Mouse (Mus musculus) frontal cortex, postnatal 14 days (tissue): ENCODE measurements around the gene Hist1h4j.
"Not testable (repeated sequence)": the region's sequence is repeated elsewhere in the genome, so short reads cannot be mapped to it uniquely, and the experiment has no call there.

Experiments used
- DNase-seq, 2 experiments: peaks; one replicate each; pipeline ENCODE4 v3.0.0; 2022; ENCODE audit warnings: low spot score in 2 of 2

Gene Hist1h4j

DNA sequence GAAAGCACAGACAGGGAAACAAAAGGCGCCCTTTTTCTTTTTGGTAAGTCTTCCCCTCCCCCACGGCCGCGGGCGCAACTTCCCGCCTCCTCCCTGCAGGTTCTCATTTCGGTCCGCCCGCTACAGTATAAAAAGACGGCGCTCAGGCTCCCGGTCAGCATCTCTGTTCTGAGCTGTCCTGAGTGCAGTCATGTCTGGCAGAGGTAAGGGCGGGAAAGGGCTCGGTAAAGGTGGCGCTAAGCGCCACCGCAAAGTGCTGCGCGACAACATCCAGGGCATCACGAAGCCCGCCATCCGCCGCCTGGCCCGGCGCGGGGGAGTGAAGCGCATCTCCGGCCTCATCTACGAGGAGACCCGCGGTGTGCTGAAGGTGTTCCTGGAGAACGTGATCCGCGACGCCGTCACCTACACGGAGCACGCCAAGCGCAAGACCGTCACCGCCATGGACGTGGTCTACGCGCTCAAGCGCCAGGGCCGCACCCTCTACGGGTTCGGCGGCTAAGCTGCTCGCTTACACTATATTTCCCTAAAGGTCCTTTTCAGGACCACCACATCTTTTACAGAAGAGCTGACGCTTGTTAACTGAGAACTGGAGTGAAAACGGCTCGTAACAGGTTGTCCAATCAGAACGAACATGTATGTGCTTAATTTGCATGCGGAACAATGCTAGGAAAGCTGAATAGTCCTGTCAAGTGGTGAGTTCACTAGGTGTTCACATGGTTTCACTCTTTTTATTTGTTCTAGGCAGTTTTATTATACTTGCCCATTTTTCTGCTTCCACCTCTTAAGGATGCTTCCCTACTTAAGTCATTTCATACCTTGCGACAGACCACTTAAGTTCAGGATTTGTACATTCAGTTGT is at the start of gene Hist1h4j:
Gene Hist1h4j (plus strand): TSS at position 159 of the 862 bp plus-strand sequence.
- peak; percentile 65 to 73 for DNase-seq

DNA sequence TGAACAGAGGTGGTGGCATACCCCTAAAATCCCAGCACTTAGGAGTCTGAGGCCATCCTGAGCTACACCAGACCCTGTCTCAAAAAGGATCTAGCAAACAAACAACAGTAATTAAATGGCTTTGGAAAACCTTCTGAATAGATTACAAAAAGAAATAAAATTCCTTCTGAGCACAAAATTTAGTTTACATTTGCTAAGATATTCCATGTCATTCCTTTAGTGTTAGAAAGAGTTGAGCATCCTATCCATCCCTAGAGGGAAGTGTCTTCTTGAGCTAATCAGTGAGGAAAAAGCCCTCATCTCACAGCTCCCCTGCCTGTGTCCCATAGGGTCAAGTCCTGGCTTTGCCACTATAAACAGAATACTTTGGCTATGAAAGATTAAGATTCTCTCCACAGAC is 37.1 kb upstream of the Hist1h4j start, which contains the start of gene Olfr1359:
Gene Olfr1359 (plus strand): TSS at position 301 of the 400 bp plus-strand sequence.
- DNase-seq = no peak

DNA sequence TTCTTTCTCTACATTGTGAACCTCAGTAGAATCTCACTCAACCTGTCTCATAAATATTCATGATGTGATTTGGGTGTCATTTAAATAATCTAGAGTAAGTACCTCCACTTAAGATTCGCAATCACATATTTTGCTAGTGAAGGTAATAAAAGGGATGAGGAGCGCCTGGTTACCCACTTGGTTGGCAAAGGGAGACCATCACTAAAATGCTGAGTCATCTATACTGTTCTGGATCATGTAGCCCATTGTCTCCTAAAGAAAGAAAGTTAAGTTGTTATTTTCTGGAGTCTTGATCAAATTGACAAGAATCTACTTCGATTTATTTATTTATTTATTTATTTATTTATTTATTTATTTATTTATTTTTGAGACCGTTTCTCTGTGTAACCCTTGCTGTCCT is 28.2 kb upstream of the Hist1h4j start:
- no peak for DNase-seq

DNA sequence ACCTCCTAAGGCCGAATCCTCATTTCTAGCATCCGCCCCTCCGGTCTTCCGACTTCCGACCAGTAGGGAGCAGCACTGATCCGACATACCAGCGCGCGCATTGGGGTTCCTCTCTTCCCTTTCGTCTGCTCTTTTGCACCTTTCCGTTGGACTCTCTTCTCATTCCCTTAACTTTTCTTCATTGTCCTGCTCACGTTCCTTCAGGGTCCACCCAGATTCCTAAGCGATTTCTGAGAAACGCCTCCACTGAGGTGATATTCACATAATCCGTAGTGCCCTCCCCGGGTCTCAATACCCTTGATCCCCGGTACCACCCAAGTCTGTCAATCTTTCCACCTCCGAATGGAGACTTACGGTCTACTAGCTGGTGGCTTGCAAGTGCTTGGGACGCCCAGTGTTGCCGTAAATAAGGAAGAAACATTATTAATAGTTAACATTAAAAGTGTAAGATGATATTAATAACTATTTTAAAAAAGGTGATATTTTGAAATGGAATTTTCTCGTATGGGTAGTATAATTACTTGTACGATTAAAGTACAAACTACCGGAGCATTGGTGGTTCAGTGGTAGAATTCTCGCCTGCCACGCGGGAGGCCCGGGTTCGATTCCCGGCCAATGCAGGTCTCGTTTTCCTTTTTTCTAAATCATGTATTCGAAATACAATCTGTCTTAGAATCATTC is 24.7 kb upstream of the Hist1h4j start:
- DNase-seq = peak; percentile 75 to 88

DNA sequence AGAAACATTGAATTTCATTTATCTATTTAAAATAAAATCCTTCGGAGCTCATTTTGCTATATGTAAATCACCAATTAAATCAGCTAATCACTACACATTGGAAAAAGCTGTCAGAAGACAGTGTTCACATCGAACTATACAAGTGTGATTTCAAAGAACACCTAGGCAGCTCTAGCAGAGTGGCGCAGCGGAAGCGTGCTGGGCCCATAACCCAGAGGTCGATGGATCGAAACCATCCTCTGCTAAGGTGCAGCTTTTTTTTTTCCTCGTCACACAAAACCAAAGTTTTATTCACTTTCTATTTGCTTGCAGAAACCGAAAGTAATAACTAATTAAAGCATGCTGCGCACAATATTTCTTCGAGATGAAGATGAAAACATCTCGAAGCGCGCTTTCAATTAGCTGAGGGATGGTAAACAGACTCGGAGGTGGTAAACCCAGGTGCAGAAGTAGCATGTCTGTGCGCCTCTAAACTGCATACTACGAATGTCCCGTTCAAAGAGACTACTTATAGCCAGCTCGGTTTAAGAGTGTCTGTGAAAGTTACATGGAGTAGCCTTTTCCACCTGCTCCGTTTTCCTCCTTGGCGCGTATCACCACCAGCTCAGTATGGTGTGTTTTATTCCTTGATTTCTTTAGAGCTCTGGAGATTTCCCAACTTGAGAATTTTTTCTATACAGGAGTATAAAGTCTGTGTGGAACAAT is 23.9 kb upstream of the Hist1h4j start:
- DNase-seq = peak; percentile 68 to 81

DNA sequence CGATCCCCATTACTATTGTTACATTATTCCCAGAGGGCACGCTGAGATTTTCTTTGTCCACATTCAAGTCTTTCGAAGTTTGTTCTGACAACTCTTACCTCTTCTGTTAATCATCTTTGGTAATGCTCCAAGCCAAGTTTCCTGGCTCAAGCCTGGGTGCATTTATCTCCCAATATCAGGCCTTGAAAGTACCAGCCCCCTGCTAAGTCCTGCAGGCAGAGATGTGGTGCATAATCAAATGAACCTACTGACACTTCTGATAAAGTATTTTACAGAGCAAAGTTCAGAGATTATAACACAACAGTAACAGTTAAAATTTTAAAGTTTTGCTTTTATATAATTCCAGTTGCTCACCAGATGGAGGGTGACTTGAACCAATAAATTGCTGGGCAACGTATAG is 23.2 kb upstream of the Hist1h4j start:
- DNase-seq = no peak

DNA sequence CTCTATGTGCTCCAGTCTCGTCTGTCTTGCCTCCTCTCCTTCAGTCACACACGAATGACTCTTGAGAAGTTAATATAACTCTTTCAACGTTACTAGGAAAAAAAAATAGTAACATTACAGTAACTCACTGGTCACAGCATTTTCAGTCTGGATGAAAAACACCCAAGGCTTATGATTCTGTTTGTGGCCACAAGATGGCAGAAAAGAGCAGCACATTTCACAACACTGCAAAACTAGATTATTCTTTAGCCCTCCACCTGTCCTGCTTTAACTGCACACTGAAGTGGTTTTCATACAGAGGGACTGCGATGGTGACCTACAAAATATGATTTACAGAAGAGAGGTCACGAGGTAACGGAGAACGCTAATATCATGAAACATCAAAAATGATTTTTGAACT is 20.1 kb upstream of the Hist1h4j start:
- peak in 1 of 2 experiments; percentile 57 for DNase-seq

DNA sequence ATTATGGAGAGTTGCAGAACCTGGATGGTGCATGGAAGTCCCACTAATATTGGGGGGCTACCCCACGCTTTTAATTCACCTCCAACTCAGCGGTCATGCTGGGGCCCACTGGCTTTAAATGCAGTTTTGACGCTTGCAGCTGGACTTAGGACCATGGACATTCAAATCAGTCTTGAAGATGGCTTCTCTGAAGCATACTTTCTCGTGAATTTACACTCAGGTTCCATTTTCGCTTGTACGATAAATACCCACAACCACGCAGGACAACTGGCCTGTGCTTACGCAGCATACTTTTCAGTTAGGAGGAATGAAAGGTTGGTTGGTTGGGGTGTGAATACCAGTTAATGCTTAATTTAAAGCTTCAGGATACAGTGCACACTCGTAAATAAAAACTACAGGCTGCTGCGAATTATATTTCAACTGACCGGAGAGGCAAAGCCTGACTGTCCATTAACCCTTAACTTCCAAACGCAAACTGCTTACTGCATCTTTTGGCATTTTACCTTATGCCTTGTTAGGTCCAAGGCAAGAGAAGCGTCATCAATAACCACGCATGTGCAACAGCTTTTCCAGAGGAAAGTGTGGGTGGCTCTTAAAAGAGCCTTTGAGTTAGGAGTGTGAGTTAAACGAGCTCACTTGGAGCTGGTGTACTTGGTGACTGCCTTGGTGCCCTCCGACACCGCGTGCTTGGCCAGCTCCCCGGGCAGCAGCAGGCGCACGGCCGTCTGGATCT is 19.6 kb upstream of the Hist1h4j start:
- DNase-seq = no peak

DNA sequence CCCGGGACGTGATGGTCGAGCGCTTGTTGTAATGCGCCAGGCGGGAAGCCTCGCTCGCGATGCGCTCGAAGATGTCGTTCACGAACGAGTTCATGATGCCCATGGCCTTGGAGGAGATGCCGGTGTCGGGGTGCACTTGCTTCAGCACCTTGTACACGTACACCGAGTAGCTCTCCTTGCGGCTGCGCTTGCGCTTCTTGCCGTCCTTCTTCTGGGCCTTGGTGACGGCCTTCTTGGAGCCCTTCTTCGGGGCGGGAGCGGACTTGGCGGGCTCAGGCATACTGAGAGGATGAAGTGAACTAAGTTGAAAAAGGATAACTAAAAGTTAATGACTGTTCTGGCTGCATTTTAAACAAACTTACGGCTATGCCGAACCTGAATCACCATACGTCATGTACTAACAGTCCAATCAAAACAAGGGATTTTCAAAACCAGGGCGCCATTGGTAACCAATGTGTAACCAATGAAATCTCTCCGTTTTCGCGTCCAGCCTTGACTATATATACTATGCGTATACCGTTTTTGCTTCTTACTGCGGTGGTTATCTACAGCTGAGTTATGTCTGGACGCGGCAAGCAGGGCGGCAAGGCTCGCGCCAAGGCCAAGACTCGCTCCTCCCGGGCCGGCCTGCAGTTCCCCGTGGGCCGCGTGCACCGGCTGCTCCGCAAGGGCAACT is 18.9 kb upstream of the Hist1h4j start, which contains the start of the genes Hist1h2bl and Hist1h2ai:
Gene Hist1h2bl (minus strand): TSS at position 280 of the 676 bp plus-strand sequence.
Gene Hist1h2ai (plus strand): TSS at position 559 of the 676 bp plus-strand sequence.
- peak; percentile 71 to 74 for DNase-seq

DNA sequence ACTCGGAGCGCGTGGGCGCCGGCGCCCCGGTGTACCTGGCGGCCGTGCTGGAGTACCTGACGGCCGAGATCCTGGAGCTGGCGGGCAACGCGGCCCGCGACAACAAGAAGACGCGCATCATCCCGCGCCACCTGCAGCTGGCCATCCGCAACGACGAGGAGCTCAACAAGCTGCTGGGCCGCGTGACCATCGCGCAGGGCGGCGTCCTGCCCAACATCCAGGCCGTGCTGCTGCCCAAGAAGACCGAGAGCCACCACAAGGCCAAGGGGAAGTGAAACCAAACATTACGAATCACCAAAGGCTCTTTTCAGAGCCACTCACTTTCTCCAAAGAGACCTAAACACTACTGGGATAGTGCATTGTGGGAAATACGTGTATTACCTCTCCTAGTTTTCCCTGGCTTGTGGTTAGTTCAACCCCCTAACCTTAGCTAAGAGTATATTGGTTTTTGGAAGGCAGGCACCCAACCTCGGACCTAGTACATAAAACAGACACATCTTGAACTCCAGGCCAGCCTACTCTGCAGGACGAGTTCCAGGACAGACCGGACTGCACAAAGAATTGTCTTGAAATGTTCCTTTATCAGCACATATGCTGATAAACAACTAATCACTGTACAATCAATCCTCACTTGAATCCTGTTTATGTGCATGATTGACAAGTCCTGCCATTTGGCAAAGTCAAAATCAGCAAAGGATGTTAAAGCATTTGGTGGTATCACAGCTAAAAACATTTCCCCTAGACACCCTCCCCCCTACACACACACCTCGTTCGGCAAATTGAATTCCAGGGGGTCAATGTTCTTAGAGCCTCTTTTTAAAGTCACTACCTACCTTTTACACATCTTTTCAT is 18.1 kb upstream of the Hist1h4j start:
- DNase-seq = peak in 1 of 2 experiments; percentile 7

DNA sequence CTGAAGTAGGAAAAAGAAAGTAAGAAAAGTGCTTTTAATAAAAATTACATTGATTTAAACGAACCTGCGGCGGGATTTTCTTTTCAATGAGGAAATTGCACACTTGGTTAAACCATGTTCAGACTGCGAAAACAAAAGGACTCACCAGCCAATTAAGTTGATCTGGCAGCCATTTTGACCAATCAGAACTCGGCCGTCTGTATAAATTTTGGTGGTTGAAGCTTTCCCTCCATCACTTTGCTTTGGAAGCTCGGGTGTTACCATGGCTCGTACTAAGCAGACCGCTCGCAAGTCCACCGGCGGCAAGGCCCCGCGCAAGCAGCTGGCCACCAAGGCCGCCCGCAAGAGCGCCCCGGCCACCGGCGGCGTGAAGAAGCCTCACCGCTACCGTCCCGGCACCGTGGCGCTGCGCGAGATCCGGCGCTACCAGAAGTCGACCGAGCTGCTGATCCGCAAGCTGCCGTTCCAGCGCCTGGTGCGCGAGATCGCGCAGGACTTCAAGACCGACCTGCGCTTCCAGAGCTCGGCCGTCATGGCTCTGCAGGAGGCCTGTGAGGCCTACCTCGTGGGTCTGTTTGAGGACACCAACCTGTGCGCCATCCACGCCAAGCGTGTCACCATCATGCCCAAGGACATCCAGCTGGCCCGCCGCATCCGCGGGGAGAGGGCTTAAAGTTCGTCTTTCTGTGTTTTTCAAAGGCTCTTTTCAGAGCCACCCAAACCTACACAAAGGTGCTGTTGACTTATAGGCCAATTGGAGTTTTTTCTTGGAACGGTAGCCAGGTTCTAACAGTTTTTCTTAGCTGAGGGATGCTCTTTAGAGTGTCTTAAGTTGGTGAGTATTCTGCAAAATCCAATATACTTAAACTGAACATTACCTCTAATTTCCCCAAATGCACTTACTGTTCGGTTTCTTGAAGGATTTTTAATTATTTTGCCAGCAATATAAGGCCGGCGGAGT is 17.2 kb upstream of the Hist1h4j start, which contains the start of gene Hist1h3h:
Gene Hist1h3h (plus strand): TSS at position 263 of the 961 bp plus-strand sequence.
- DNase-seq = peak; percentile 80 to 83

DNA sequence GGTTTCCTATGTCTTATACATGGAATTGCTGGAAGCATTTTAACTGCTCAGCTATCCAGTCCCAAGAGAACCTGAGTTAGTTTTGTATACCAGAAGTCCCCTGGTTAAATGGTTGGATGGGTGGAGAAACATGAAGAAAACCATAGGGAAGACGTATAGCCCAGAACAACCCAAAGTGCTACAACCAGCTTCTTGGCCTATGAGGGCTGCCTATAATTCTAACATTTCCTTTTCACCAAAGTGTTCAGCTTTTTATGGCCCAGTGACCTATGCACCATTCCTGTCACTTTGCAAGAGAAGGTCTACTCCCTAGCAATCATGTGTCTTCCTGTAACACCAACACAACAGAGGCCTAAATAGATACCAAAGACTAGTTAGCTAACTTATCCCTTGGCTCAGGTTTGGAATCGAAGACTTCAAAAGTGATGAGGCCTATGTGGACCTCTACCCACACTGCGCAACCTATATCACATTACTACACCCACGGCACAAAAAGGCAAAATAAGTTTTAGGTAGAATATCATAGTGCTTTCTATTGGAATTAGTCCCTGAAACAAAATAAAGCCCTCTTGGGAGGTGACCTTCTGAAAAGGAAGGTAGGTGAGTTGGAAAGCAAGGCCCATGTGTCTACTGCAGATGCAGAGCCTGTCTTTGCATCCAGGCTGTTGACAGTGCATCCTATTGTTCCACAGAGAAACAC is 16.3 kb upstream of the Hist1h4j start:
- no peak for DNase-seq

DNA sequence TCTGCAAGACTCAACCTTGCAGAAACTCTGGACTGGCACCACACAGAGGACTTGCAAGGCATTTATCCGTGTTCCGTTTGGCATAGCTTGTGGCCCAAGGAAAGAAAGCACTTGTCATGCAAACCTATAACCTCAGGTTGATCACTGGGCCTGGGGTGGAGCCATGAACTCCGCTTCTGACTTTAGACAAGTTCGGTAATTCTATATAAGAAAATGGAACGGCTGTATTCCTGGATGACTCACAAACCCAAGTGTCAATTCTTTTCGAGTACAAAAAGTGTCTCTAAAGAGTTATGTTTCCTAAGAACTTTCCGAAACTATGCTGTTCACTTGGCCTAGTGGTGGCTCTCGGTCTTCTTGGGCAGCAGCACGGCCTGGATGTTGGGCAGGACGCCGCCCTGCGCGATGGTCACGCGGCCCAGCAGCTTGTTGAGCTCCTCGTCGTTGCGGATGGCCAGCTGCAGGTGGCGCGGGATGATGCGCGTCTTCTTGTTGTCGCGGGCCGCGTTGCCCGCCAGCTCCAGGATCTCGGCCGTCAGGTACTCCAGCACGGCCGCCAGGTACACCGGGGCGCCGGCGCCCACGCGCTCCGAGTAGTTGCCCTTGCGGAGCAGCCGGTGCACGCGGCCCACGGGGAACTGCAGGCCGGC is 13.6 kb upstream of the Hist1h4j start:
- DNase-seq = not testable (repeated sequence)

DNA sequence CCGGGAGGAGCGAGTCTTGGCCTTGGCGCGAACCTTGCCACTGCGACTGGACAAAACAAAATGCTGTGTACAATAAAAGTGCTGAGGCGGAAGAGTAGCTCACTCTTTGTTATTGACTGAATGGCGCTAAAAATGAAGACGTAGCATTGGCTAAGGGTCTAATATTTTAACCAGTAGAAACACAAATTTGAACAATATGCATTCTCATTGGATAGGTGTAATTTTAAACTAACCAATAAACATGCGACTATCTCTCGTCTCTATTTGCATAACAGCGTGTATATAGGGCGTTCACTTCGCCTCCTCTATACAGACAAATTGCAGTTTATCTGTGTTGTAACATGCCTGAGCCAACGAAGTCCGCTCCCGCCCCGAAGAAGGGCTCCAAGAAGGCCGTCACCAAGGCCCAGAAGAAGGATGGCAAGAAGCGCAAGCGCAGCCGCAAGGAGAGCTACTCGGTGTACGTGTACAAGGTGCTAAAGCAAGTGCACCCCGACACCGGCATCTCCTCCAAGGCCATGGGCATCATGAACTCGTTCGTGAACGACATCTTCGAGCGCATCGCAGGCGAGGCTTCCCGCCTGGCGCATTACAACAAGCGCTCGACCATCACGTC is 13.0 kb upstream of the Hist1h4j start, which contains the start of gene Hist1h2bm:
Gene Hist1h2bm (plus strand): TSS at position 288 of the 616 bp plus-strand sequence.
- DNase-seq = peak; percentile 53 to 56

DNA sequence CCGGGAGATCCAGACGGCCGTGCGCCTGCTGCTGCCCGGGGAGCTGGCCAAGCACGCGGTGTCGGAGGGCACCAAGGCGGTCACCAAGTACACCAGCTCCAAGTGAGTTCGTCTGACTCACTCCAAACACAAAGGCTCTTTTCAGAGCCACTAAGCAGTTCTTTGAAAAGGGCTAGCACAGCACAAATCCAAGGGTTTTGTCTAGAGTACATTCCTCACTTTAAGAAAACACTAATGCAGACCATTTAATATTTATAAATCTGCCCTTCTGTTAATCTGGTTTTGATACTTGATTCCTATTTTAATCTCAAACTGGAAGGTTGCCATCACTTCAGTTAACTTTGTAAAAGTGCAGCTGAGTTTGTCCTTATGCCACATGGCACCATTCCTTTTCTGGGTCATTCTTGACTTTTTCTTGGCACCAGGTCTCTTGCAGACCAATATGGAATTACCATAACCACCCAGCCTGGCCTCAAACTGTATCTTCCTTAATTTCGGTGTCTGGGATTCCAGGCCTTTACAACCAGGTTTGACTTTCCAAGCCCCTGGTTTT is 12.4 kb upstream of the Hist1h4j start:
- DNase-seq = no peak
